Mouse (Mus musculus): ENCODE measurements around the gene Gm28036. TPM values are rescaled to one million over a fixed set of nuclear protein-coding genes. Genes with fewer than 3 reads are reported as not detected.

Gene Gm28036
- polyA plus RNA-seq, 1 experiment from 2014 or later: 11.0 TPM

DNA sequence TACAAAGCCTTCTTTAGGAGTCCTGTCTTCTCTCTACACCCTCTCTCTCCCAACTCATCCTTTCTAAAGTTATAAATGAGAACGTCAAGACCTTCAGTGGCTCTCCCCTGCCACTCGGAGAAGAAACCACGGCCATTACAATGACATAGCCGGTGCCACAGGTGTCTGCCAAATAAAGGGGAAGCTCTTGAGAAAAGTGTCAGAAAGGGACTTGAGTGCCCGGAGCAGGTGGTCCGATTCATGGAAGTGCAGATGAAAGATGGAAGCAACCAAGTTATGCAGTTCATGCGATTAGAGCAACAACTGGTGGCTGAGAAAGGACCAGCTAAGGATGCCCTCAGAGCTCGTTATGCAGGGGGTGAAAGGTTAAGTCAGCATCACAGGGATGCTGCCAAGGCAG is 84.0 kb downstream of the Gm28036 start:
- Histone ChIP-seq H3K4me2 (no peak overlapping the region), H3K4me1 (no peaks in the 10 kb centered on the region), H3K27me3 (replicated peaks) (peaks cover 8% of the 10 kb centered on the region; the same call in 1 of the 2 replicates), H3K36me3 (no peaks in the 10 kb centered on the region), H3K27ac (replicated peaks) (no peak overlapping the region), H3K9ac (replicated peaks) (no peak overlapping the region), H3K9me3 (replicated peaks) (no peaks in the 10 kb centered on the region), H3K4me3 (replicated peaks) (no peak overlapping the region)
- ATAC-seq (ENCODE audit: low FRiP score): no peak
- 84% methylated on average over 8 of the region's 8 CpGs for WGBS

DNA sequence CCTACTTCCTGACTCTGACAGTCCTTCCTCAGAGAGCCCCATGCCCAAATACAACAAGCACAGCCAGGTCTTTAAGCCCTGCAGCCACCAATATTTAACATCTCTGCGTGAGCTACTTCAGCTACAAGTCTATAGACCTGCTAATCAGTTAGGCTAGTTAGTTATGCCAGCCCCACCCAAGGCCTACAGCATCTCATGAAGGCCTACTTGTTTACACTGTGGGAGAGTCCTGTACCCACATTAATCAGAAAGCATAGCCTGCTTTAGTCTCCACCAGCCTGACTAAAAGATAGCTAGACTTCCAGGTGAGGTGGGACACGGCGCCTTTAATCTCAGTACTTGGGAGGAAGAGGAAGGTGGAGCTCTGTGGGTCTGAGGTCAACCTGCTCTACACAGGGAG is 87.5 kb downstream of the Gm28036 start:
- no peak for ATAC-seq (ENCODE audit: low FRiP score)

DNA sequence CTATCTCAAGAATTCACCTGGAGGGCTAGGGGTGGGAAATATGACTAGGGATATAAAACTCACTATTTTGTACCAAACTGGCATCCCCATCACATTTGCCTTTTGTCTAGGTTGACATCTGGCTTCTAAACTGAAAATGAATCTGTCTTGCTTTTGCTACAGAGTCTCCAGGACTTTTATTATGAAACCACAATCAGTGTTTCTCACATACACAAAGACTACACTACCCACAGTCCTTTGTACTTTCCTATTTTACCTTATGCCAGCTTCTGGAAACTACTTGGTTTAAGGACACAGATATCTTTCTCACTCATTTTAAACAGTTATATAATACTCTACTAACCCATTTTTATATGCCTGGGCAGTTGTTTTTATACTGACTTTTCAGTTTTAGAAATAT is 101.4 kb downstream of the Gm28036 start:
- no peak overlapping the region for H3K27ac ChIP-seq (replicated peaks)
- H3K4me2 ChIP-seq: no peak overlapping the region
- no peaks in the 10 kb centered on the region for H3K9me3 ChIP-seq (replicated peaks)

More for the DNA sequence above, 87.5 kb downstream of the Gm28036 start:
- Histone ChIP-seq H3K36me3 (no peaks in the 10 kb centered on the region), H3K9ac (replicated peaks) (no peak overlapping the region), H3K27me3 (replicated peaks) (no peaks in the 10 kb centered on the region), H3K4me2 (no peak overlapping the region), H3K27ac (replicated peaks) (no peak overlapping the region), H3K4me1 (no peaks in the 10 kb centered on the region), H3K9me3 (replicated peaks) (no peaks in the 10 kb centered on the region), H3K4me3 (replicated peaks) (no peak overlapping the region)
- WGBS: 92% methylated on average over 3 of the region's 3 CpGs

More for the DNA sequence above, 101.4 kb downstream of the Gm28036 start:
- no peak overlapping the region for H3K4me3 ChIP-seq (replicated peaks)
- no peak overlapping the region for H3K9ac ChIP-seq (replicated peaks)
- H3K4me1 ChIP-seq: no peaks in the 10 kb centered on the region
- H3K36me3 ChIP-seq: peaks cover 1% of the 10 kb centered on the region; the same call in 1 of the 2 replicates
- no peak for ATAC-seq (ENCODE audit: low FRiP score)
- H3K27me3 ChIP-seq (replicated peaks): no peaks in the 10 kb centered on the region

Other genes starting within 250 kb of the Gm28036 start
- gene Uqcc1, start 196.8 kb downstream of the Gm28036 start, polyA plus RNA-seq (2015; fragmentation: Nextera tagmentation; extraction: Ambion mirVana): 70.9 and 73.5 TPM in 2 replicates
- gene Gm15557, start 186.4 kb downstream of the Gm28036 start, polyA plus RNA-seq (2015; fragmentation: Nextera tagmentation; extraction: Ambion mirVana): not detected in 2 replicates
- gene Gdf5, start 181.7 kb downstream of the Gm28036 start, polyA plus RNA-seq (2015; fragmentation: Nextera tagmentation; extraction: Ambion mirVana): 0.59 and 1.2 TPM in 2 replicates
- 13.4 and 16.7 TPM in 2 replicates for gene Cep250, start 170.6 kb downstream of the Gm28036 start, polyA plus RNA-seq (2015; fragmentation: Nextera tagmentation; extraction: Ambion mirVana)
- gene 6430550D23Rik, start 119.1 kb downstream of the Gm28036 start, polyA plus RNA-seq (2015; fragmentation: Nextera tagmentation; extraction: Ambion mirVana): 1.6 and 2.1 TPM in 2 replicates
- 395 and 438 TPM in 2 replicates for gene Ergic3, start 119.0 kb downstream of the Gm28036 start, polyA plus RNA-seq (2015; fragmentation: Nextera tagmentation; extraction: Ambion mirVana)
- gene Fer1l4, start 74.1 kb downstream of the Gm28036 start, polyA plus RNA-seq (2015; fragmentation: Nextera tagmentation; extraction: Ambion mirVana): 0.09 TPM in 2 replicates
- gene Spag4, start 61.9 kb downstream of the Gm28036 start, polyA plus RNA-seq (2015; fragmentation: Nextera tagmentation; extraction: Ambion mirVana): 5.9 and 6.4 TPM in 2 replicates
- 28.3 and 35.3 TPM in 2 replicates for gene Cpne1, start 15.1 kb downstream of the Gm28036 start, polyA plus RNA-seq (2015; fragmentation: Nextera tagmentation; extraction: Ambion mirVana)
- gene Rbm12, start 15.1 kb downstream of the Gm28036 start, polyA plus RNA-seq (2015; fragmentation: Nextera tagmentation; extraction: Ambion mirVana): 17.7 and 21.9 TPM in 2 replicates
- 444 and 463 TPM in 2 replicates for gene Romo1, start 16.9 kb upstream of the Gm28036 start, polyA plus RNA-seq (2015; fragmentation: Nextera tagmentation; extraction: Ambion mirVana)
- gene Nfs1, start 17.1 kb upstream of the Gm28036 start, polyA plus RNA-seq (2015; fragmentation: Nextera tagmentation; extraction: Ambion mirVana): 29.6 and 40.3 TPM in 2 replicates
- gene Rbm39, start 53.1 kb upstream of the Gm28036 start, polyA plus RNA-seq (2015; fragmentation: Nextera tagmentation; extraction: Ambion mirVana): 420 and 462 TPM in 2 replicates
- gene Phf20, start 69.4 kb upstream of the Gm28036 start, polyA plus RNA-seq (2015; fragmentation: Nextera tagmentation; extraction: Ambion mirVana): 122 and 130 TPM in 2 replicates
- 8.1 and 9.2 TPM in 2 replicates for gene Cnbd2, start 185.2 kb upstream of the Gm28036 start, polyA plus RNA-seq (2015; fragmentation: Nextera tagmentation; extraction: Ambion mirVana)
- gene Scand1, start 185.6 kb upstream of the Gm28036 start, polyA plus RNA-seq (2015; fragmentation: Nextera tagmentation; extraction: Ambion mirVana): 94.0 and 111 TPM in 2 replicates